Mouse (Mus musculus) liver, postnatal 0 days (tissue): ENCODE results near the gene Ear2.
"Not testable (repeated sequence)": the region's sequence is repeated elsewhere in the genome, so short reads cannot be mapped to it uniquely, and the experiment has no call there.

ENCODE experiments used
- CTCF ChIP-seq: sonication (generic); IDR thresholded peaks from 2 replicates; pipeline ENCODE4 v1.5.1; 2016; ENCODE audit warnings: antibody characterized with exemption, low read depth
- EP300 ChIP-seq: IDR thresholded peaks from 2 replicates; pipeline ENCODE4 v1.6.1; 2016; ENCODE audit warnings: antibody characterized with exemption, low read depth, mild to moderate bottlenecking

GRCm38 (mm10) chr14:44067879-44068278, 34.6 kb upstream of the Ear2 start:
- TF ChIP-seq CTCF, result peak; percentile 68
- not testable (repeated sequence) for TF ChIP-seq EP300
